Mouse (Mus musculus): ENCODE data around the gene Abcf1.
A peak's percentile ranks its signal among the peaks of the same experiment; 100 is the strongest.

Gene Abcf1

DNA sequence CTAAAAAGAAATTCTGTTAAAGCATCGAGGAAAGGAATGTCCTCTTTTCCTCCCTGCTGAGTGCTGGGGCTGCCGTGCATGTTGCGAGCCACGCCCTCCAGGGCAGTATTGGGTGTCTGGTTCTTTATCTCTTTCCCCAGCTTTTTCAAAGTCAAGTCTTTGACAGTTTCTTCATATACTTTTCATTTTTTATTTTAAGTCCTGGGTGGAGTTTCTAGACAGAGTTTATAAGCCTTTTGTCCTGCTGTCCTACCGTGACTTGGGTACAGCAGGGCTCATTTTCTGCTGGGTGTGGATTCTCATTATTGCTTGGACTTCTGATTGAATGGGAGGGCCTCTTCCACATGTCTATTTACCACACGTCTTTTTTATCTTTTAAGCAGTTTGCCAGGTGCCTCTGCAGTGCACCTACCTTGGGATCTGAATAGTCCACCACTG lies 49.7 kb downstream of the Abcf1 start:
- DNase-seq (ENCODE audit: low read depth) = no peak

DNA sequence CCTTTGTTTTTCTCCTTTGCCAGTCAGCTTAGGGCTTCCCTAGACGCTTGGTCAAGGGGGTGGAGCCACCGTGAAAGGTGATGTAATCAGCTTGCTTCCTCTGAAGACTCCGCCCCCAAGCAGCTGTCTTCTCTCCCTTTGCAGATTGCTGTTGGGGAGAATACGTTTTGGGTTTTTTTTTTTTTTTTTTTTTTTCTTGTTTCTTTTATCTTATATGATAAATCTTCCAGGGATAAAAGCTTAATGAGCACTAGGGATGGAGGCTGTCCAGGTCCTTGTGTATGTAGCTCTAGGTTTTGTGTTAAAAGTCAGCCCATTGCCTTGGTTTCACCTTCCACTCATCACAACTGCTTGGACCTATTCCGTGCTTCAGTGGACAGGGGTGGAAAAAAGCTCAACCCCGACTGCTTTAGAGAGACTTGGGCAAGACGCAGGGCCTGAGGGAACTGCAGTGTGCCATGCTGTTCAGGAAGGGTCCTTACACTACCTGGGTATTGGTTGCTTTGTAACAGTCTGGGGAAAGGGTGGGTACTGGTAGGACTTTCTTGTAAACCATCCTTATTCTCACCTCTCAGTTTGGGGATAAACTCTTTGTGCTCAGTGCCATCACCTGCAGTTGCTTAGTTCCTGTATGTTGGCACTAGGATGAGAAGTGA lies 50.4 kb downstream of the Abcf1 start:
- DNase-seq (ENCODE audit: low read depth) = peak; percentile 99

DNA sequence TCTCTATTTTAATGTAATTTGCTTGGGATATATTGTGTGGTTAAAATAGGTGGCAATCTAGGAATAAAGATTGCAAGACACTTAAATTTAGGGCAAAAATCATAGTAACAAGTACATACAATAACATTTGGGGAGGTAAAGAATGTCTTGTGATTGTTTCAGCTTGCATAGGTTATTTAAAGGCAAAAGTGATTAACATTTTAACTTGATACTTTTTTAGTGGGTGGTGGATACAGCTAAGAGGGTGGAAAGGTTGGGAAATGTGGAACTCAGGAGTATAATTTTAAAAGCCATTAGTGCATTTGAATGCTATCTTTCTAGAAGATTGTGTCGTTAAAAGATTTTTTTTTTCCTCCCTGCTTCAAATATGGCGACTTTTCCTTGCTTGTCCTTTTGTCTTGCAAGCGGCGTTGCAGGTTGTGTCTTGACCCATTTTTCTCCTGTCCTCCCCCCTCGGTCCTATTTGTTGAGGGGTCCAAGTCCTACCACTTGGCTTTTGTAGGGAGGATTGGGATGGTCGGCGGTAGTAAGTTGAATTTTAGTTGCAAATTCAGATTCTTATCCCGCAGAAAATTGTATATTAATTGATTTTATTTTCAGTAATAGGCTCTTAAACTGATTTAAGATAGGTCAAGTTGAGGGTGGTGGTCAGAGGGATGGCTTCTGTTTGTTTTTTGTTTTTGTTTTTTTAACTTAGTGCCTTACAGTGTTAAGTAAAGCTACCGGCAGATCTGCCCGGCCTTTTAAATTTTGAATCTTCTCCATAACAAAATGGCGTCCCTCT lies 51.1 kb downstream of the Abcf1 start:
- DNase-seq (ENCODE audit: low read depth) = peak; percentile 80

DNA sequence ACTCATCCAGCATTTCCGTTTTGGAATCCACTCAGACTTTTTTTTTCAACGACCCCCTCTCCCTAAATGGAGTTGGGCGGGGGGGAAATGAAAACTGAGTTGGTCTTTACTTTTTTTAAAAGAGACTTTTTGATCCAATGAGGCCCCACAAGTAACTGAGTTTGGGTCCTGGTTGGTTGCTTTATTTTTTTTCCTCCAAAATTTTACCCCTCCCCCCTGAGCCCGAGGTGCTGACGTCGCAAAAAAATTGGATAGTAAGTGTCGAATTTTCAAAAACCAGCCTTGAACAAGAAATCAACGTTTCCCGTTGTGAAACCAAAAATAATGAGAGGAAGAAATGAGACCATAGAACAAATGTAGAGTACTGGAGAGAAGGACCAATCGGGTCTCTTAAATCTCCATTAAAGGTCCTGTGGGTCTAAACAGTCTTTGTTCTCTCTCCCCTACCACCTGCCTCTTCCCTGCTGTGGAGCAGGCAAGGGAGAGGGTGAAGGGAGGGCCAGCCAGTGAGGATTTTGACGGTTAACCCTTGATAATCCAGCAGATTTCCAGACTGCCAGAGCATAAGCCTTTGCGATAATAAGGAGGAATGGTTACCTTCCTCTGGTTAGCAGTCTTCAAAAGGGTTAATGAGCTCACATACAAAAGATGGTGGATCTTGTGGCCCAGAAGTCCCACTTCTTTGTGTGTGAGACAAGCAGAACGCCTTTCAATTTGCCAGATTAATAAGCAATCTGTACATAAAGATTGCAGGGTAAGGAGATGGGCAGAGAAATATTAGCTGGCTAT lies 51.9 kb downstream of the Abcf1 start:
- peak; percentile 81 for DNase-seq (ENCODE audit: low read depth)

DNA sequence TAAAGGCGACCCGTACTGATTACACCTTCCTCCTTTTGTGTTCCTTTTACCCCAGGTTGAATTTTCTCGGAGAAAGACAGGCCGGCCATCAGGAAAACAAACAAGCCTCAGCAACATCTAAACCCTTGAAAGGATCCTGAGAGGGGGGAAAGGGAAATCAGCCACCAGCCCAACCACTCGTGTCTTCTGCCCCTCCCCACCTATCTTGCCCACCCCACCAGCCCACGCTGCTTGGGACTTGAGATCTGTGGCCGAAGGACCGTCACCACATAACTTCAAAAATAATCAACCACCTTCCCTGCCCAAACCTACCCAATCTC lies 52.5 kb downstream of the Abcf1 start:
- DNase-seq (ENCODE audit: low read depth) = no peak

DNA sequence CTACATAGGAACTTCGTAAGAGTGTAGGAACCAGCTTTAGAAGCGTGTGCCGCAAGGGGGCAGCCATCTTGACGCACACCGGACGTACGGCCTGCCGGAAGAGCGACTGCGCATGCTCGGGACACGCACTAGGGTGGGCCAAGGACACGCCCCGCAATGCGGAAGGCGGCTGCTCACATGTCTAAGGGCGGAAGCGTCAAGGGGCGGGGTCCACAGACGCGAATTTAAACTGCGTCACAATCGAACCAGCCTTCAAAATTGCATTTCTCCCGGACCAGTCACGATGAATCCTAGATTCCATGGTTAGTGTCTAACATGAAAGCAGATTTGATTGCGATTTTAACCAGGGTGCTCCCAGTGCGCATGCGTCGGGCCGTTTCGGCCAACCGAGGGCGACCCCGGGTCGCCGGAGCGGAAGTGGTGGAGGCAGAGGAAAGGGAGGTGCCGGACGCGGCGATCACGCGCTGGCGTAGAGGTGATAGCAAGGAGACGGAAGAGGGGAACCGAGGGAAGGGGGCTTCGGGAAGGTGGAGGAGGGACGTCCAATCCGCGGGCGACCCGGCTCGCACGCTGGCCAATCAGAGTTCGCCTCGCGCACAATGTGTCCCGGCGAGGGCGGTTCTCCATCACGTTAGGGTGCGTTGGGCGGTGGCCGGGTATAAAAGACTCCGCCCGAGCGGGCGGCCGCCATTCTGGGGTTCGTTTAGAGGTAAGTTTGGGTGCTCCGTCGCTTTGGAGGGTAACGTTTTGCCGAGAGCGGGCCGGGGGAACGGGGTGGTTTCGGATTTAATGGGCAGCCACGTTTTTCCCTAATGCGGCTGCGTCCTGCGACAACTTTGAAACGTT lies 53.0 kb downstream of the Abcf1 start, which contains the start of the genes Mrps18b and Ppp1r10:
Gene Mrps18b, minus strand, starts transcription at position 93 of the 846 bp plus-strand sequence.
Gene Ppp1r10, plus strand, starts transcription at position 138 of the 846 bp plus-strand sequence.
- DNase-seq (ENCODE audit: low read depth) = peak; percentile 100

DNA sequence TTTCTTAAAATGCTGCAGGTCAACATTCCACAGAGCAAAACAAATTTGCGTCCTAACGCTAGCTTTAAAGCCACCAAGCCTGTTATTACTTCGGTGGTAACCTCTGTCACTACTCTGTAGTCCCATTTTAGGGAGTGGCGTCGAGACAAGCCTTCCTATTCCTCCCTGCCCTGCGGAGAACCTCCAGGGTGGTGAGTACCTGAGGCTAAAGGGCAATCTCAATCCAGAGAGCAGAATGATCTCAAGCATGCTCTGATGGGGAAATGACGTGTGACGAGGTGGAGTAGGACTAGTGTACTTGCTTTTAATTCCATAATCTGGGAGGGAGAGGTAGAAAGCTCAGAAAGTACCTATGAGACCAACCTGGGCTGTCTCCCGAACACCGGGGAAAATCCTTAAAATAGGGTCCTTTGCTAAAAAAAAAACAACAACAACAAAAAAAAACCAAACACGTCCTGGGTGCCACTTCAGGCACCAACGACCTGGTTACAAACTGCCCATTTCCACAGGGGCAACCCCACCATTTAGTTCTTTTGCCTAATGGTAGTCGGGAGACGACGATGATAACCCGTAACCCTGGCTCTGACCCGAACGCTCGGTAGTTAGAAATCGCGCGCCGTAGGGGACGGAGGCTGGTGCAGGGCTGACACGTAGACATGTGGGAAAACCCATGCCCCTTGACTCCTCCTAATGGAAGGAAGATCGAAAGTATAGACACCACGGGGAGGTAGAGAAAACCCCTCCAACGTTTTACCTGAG lies 53.8 kb downstream of the Abcf1 start:
- peak; percentile 61 for DNase-seq (ENCODE audit: low read depth)

DNA sequence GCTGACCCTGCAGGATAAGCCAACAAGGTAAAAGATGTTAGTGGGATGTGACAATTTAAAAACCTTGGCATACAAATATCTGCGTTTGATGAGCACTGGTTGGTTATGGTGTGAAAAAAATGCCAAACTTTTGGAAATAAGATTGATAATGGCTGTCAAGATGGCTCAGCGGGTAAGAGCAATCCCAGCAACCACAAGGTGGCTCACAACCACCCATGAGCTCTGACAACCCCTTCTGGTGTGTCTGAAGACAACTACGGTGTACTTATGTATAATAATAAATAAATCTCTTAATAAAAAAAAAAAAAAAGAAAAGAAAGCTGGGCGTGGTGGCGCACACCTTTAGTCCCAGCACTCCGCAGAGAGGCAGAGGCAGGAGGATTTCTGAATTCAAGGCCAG lies 54.6 kb downstream of the Abcf1 start:
- DNase-seq (ENCODE audit: low read depth) = peak; percentile 38

DNA sequence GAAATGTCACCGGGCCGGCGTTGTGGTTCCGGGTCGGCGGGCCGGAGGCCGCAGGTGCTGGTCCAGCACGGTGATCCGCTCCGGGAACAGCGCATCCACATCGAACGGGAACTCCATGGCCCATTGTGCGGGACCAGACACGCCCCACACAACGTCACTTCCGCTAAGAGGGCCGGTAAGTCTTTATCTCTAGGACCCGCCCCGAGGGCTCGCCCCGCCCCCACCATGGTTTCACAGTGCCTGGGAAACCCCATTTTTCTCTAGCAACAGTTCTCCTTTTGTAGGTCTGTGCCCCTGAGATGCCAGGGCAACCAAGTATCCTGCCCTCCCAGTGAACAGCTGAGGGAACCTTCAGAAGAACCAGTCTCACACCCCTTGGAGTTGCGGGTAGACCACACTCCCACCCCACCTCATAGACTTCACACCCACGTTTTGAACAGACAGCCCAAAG lies 59.6 kb downstream of the Abcf1 start, which contains the start of gene Atat1:
Gene Atat1, minus strand, starts transcription at position 157 of the 451 bp plus-strand sequence.
- DNase-seq (ENCODE audit: low read depth) = peak; percentile 99

DNA sequence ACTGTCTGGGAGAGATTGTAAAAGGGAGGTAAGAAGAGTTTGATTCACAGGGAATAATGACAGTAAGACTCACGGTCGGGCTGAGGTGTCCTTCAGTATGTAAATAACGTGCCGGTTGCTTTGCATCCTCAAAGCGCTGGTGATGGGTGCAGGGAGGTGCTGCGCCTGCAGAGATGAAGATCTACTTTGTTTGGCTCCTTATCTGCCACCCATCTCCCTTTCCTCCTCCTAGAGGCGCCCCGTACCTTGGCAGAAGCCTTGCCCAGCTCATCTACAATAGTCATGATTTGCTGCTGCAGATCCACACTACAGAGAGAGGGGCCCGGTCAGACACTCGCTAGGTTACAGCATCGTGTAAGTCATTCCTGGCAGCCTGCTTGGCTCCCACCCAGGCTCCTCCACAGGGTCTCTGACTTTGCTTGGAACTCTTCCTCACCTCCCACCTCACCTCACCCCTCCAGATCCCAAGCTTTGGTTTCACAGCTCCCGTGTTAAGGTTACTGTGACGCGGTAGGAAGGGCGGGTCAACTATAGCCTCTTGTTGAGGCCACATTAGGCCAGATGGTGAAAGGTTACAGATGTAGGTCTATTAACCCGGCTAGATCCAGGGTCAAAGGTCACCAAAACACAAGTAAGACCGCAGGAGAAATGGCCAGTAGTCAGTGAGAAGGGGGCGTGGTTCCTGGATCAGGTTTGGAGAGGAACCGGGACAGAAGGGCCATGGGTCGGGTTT lies 60.2 kb downstream of the Abcf1 start:
- DNase-seq (ENCODE audit: low read depth) = peak; percentile 54

DNA sequence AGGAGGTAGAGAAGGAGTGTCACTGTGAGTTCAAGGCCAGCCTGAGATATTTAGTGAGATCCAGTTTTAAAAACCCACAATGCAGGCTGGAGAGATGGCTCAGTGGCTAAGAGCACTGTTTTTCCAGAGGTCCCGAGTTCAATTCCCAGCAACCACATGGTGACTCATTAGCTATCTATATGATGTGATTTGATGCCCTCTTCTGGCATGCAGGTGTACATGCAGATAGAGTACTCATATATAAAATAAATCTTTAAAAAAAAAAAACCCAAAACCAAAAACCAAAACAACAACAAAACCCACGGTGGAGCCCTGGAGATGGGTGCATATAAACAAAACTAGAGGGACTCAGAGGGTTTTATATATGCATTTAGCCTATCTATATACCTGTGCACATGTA lies 62.0 kb downstream of the Abcf1 start:
- DNase-seq (ENCODE audit: low read depth) = peak; percentile 64

Data from induced T-regulatory cell, adult 2 months (primary cell).